Mouse (Mus musculus) heart, adult 2 months (tissue): ENCODE measurements around the gene Cyp2t4.

Experiments used
- CTCF ChIP-seq: fragments of 200-600 bp; IDR thresholded peaks from 2 replicates; pipeline ENCODE4 v1.8.1; 2022; ENCODE audit warnings: antibody characterized with exemption, mild to moderate bottlenecking, moderate library complexity
- POLR2A ChIP-seq: fragments of 200-500 bp; IDR thresholded peaks from 2 replicates; pipeline ENCODE4 v1.6.1; 2011; ENCODE audit warnings: mild to moderate bottlenecking, low read depth, low read length, control low read depth; ENCODE audit not compliant: insufficient read depth

GRCm38 (mm10) chr7:27168371-27168770 is 14.9 kb downstream of the Cyp2t4 start:
- no peak for TF ChIP-seq CTCF
- TF ChIP-seq POLR2A = no peak
